Mouse (Mus musculus) lung, embryonic 15.5 days (tissue): ENCODE data around the gene Tubb1. TPM values are rescaled to one million over a fixed set of nuclear protein-coding genes. Genes with fewer than 3 reads are reported as not detected.

ENCODE experiments used
- ATAC-seq: fragments of 200-750 bp; cut with Nextera tagmentation; 2 replicates; pipeline ENCODE4 v1.8.0; 2017; ENCODE audit warnings: moderate number of reproducible peaks, borderline replicate concordance; ENCODE audit not compliant: low FRiP score, low TSS enrichment; ENCODE audit errors: extremely low read depth
- H3K27ac ChIP-seq: fragments of 300-500 bp; sonication (generic); 2 replicates; pipeline ENCODE4 v1.5.1; 2015; ENCODE audit warnings: moderate library complexity, mild to moderate bottlenecking, inconsistent platforms
- H3K27me3 ChIP-seq: fragments of 300-500 bp; sonication (generic); 2 replicates; pipeline ENCODE4 v1.6.1; 2015; ENCODE audit warnings: inconsistent platforms
- H3K36me3 ChIP-seq: fragments of 300-500 bp; sonication (generic); 2 replicates; pipeline ENCODE4 v1.6.1; 2015; ENCODE audit warnings: inconsistent platforms
- H3K4me1 ChIP-seq: fragments of 300-500 bp; sonication (generic); 2 replicates; pipeline ENCODE4 v1.6.1; 2015; ENCODE audit warnings: inconsistent platforms
- H3K4me2 ChIP-seq: fragments of 300-500 bp; sonication (generic); 2 replicates; pipeline ENCODE4 v1.6.1; 2015; ENCODE audit warnings: inconsistent platforms, mild to moderate bottlenecking, moderate library complexity
- H3K4me3 ChIP-seq: fragments of 300-500 bp; sonication (generic); 2 replicates; pipeline ENCODE4 v1.5.1; 2015; ENCODE audit warnings: mild to moderate bottlenecking, inconsistent platforms
- H3K9ac ChIP-seq: fragments of 300-500 bp; sonication (generic); 2 replicates; pipeline ENCODE4 v1.6.1; 2015; ENCODE audit warnings: inconsistent platforms
- H3K9me3 ChIP-seq: fragments of 300-500 bp; sonication (generic); 2 replicates; pipeline ENCODE4 v1.6.1; 2016; ENCODE audit warnings: inconsistent platforms
- WGBS: fragments of 180-500 bp; shearing (Covaris S2); methylation state at CpG from one replicate; pipeline ENCODE4 v1.1.7; 2015; 5-methylcytosine and 5-hydroxymethylcytosine counted together
- polyA plus RNA-seq: library from polyadenylated mRNA; unstranded; fragments of >200 nt; fragmentation: Nextera tagmentation; extraction: Ambion mirVana; gene quantifications from 2 replicates; pipeline ENCODE4 v1.2.1, GENCODE M21; 2015

The Tubb1 gene
- 6.6 and 7.9 TPM in 2 replicates for polyA plus RNA-seq

DNA sequence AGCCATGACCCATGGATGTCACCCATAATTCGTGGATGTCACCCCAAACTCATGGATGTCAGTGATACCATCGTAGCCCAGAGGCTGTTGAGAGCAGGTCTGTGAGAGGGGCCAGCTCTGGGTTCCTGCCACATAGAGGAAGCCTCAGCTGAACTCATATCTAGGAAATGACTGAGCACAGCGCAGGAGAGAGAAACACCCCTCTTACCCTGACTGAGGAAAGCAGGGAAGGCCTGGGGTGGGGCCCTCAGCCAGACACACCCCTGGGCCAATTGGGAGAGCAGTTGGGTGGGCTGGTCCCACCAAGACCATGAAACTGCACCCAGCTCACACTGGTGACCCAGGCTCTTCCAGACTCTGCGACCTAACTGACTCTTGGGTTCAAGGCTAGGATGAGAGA, at the start of gene Tubb1:
Tubb1 (plus strand) TSS at position 343 of the 400 bp plus-strand sequence.
- no peak within 1 kb of the TSS for H3K27ac ChIP-seq
- H3K4me3 ChIP-seq, result no peak within 1 kb of the TSS
- H3K36me3 ChIP-seq, result no peaks in the 10 kb centered on the region
- no peak within 1 kb of the TSS for H3K9ac ChIP-seq
- no peaks in the 10 kb centered on the region for H3K27me3 ChIP-seq
- ATAC-seq, result no peak
- peaks cover 8% of the 10 kb centered on the region; the same call in 1 of the 2 replicates for H3K4me1 ChIP-seq
- no peak within 1 kb of the TSS for H3K4me2 ChIP-seq
- 69% methylated on average over 4 of the region's 4 CpGs for WGBS
- no peaks in the 10 kb centered on the region for H3K9me3 ChIP-seq

DNA sequence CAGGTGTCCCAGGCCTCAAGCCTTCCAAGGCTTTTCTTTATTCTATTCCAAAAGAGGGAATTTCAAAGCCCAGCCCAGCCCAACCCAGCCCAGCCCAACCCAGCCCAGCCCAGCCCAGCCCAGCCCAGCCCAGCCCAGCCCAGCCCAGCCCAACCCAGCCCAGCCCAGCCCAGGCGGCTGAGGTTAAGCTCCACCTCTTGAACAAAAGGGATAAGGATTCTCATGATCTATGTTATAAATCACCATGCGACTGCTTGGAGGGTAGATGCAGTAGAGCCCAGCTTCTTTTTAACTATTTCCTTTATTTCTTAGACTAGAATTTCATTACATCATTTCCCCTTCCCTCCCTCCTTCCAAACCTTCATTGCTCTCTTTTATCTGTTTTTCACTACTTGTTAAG, 40.3 kb upstream of the Tubb1 start:
- 31% methylated on average over 2 of the region's 2 CpGs for WGBS
- Histone ChIP-seq H3K36me3 (no peaks in the 10 kb centered on the region), H3K4me1 (0 out of 2 replicates have a peak, but pooled peaks cover 5% of the 10 kb centered on the region), H3K27ac (no peak overlapping the region), H3K9me3 (no peaks in the 10 kb centered on the region), H3K27me3 (no peaks in the 10 kb centered on the region), H3K4me3 (no peak overlapping the region), H3K4me2 (no peak overlapping the region), H3K9ac (no peak overlapping the region)
- no peak for ATAC-seq

DNA sequence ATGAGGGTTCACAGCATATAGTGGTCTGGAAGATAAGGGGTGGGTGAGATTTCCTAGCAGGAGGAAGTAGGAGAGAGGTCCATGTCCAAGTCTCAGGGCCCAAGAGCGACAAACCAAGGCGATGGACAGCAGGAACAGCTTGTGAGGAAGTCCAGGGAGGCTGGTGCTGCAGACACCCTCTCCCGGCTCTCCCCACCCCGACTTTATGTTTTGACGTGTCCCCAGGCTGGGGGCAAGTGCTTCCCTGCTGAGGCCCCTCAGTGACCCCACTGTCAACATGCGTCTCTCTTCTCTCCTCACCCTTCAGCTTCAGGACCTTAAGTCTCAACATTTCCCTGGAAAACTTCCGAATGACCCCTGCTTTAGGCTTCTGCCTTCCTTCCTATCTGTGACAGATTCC, 37.4 kb upstream of the Tubb1 start:
- no peaks in the 10 kb centered on the region for H3K9me3 ChIP-seq
- H3K27ac ChIP-seq, result no peak overlapping the region
- H3K9ac ChIP-seq, result no peak overlapping the region
- H3K4me2 ChIP-seq, result no peak overlapping the region
- no peaks in the 10 kb centered on the region for H3K27me3 ChIP-seq
- no peak overlapping the region for H3K4me3 ChIP-seq
- no peaks in the 10 kb centered on the region for H3K36me3 ChIP-seq
- 61% methylated on average over 7 of the region's 7 CpGs for WGBS
- H3K4me1 ChIP-seq, result peaks cover 12% of the 10 kb centered on the region
- no peak for ATAC-seq

DNA sequence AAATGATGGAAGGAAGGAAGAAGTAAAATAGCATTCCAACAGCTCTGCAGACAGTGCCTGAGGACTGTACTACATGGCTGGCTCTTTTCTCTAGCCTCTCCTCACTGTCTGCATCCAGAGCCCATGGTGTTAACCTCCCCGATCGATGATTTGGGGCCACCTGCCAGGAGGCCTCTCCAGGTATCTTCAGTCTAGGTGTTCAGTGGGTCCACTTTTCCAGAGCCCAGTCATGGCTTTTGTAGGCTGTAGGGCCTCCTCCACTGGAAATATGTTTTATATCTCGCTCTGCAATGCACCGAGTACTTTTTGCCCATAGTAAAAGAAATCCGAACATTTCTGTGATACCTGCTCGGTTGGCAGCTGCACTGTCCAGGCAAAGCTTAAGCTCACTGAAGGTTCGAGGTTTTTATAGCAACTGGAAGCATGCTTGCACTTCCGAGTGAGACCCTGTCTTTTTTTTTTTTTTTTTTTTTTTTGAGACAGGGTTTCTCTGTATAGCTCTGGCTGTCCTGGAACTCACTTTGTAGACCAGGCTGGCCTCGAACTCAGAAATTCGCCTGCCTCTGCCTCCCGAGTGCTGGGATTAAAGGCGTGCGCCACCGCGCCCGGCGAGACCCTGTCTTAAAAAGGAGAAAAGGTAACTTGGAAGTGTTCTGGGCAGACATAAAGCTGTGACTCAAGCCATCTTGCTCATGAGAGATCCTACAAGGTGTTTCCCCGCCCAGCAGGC, 35.3 kb upstream of the Tubb1 start:
- 42% methylated on average over 18 of the region's 18 CpGs for WGBS
- H3K9ac ChIP-seq, result peak overlapping the region; percentile 89; the same call in 1 of the 2 replicates

DNA sequence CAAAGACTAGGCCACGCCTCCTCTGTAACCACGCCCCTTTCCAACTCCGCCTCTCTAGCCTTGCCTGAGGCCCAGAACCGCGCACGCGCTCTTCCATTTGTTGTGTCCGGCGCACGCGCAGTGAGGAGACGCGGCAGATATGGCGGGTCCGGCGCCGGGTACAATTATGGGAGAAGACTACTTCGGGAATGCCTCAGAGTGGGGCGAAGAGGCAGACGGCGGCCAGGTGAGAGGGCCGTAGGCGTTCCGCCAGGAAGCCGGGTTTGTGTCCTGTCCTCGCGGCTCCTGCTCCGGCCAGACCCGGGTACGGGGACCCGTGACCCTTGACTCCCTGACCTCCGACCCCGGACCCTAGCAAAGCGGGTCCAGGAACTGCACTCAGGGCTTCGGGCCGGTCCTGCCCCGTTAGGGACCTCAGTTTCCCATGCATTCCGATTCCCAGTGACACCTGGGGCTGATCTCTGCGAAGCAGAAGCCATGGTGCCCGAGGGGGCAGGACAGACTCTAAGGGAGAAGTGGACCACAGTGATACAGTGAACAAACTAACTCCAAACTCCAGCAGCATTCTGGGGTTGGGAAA, 34.7 kb upstream of the Tubb1 start, which contains the start of gene Nelfcd:
Nelfcd (plus strand) TSS at position 74 of the 580 bp plus-strand sequence.
- 1% methylated on average over 40 of the region's 40 CpGs for WGBS
- Histone ChIP-seq H3K9ac (peak within 1 kb of the TSS; percentile 89), H3K27me3 (no peaks in the 10 kb centered on the region), H3K9me3 (no peaks in the 10 kb centered on the region), H3K4me2 (peak within 1 kb of the TSS; percentile 77), H3K36me3 (peaks cover 8% of the 10 kb centered on the region), H3K4me1 (peaks cover 12% of the 10 kb centered on the region), H3K4me3 (peak within 1 kb of the TSS; percentile 86), H3K27ac (peak within 1 kb of the TSS; percentile 33; the same call in 1 of the 2 replicates)
- ATAC-seq, result peak; percentile 96

More for the DNA sequence above, 35.3 kb upstream of the Tubb1 start:
- Histone ChIP-seq H3K4me1 (peaks cover 12% of the 10 kb centered on the region), H3K4me3 (peak overlapping the region; percentile 86), H3K4me2 (peak overlapping the region; percentile 77; the same call in 1 of the 2 replicates), H3K27me3 (no peaks in the 10 kb centered on the region), H3K27ac (peak overlapping the region; percentile 33; the same call in 1 of the 2 replicates), H3K36me3 (peaks cover 3% of the 10 kb centered on the region; the same call in 1 of the 2 replicates), H3K9me3 (no peaks in the 10 kb centered on the region)
- no peak for ATAC-seq

DNA sequence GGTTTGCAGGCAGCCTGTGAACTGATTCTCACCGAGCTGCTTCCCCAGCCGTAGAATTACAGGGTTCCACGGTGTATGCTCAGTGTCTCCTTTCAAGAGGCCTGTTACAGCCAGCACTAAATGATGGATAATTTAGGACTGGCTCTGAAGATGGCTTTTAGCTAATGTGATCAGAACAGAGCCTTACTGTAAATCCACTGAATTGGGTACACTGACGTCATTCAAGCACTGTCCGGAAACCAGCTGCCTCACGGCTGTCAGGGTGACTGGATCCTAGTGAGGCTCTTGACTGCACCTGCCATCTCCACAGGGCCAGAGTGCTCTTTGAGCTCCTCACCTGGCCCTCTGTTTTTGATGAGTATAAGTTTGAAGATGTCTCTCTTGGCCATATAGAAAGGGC, 29.4 kb upstream of the Tubb1 start:
- ATAC-seq, result no peak
- WGBS, result 84% methylated on average over 6 of the region's 6 CpGs
- H3K36me3 ChIP-seq, result peaks cover 57% of the 10 kb centered on the region

DNA sequence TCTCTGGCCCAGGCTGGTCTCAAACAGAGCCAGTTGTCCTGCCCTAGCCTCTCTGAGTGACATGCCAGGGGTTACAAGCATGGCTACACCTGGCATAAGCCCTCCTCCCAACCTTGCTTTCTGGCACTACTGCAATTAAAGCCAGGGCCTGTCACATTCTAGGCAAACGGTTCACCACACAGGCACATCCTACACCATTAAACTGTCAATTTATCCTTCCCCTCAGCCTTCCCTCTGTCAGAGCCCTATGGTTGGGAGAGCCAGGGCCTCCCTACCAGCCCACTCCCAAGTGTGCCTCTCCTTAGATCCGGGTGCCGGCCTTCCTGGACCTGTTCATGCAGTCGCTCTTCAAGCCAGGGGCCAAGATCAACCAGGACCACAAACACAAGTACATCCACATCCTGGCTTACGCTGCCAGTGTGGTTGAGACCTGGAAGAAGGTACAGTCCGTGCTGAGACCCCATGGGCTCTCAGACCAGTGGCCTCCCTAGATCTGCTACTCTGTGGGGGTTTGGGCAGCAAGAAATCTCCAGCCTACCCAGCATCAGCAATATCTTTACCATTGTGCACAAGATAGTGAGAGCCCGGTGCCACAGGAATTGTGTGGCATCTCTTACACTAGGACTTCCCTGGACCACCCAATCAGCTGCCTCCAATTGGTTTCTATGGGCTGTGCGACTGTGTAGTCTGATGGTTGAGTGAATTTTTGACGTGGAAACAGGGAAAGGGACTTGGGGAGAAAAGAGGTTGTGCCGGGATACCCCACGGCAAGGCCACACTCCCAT, 26.0 kb upstream of the Tubb1 start:
- Histone ChIP-seq H3K36me3 (peaks cover 91% of the 10 kb centered on the region), H3K9me3 (no peaks in the 10 kb centered on the region)
- no peak for ATAC-seq

More for the DNA sequence above, 29.4 kb upstream of the Tubb1 start:
- H3K27me3 ChIP-seq, result no peaks in the 10 kb centered on the region
- H3K4me3 ChIP-seq, result no peak overlapping the region
- no peak overlapping the region for H3K9ac ChIP-seq
- no peak overlapping the region for H3K27ac ChIP-seq
- peaks cover 7% of the 10 kb centered on the region for H3K4me1 ChIP-seq
- no peaks in the 10 kb centered on the region for H3K9me3 ChIP-seq
- H3K4me2 ChIP-seq, result no peak overlapping the region

DNA sequence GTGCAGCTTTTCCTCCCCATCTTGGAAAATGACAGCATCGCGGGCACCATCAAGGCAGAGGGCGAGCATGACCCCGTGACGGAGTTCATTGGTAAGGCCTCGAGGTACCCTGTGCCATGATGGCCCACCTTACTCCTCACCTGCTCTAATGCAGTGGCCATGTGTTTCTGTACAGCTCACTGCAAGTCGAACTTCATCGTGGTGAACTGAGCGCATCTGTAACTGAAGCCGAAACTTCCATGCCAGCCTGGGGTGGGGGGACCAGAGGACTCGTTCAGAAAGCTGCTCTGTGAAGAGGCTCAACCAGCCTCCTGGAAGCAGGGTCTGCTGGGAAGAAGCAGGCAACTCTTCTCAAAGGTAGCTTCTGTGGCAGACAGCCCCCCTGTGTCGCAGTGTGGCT, 23.6 kb upstream of the Tubb1 start:
- H3K9ac ChIP-seq, result no peak overlapping the region
- ATAC-seq, result no peak
- no peaks in the 10 kb centered on the region for H3K4me1 ChIP-seq
- peaks cover 86% of the 10 kb centered on the region for H3K36me3 ChIP-seq
- 89% methylated on average over 12 of the region's 12 CpGs for WGBS
- H3K27me3 ChIP-seq, result no peaks in the 10 kb centered on the region
- H3K4me2 ChIP-seq, result no peak overlapping the region
- no peak overlapping the region for H3K27ac ChIP-seq
- H3K4me3 ChIP-seq, result no peak overlapping the region
- H3K9me3 ChIP-seq, result no peaks in the 10 kb centered on the region

More for the DNA sequence above, 26.0 kb upstream of the Tubb1 start:
- Histone ChIP-seq H3K27ac (no peak overlapping the region), H3K4me2 (no peak overlapping the region), H3K27me3 (no peaks in the 10 kb centered on the region), H3K9ac (no peak overlapping the region), H3K4me1 (no peaks in the 10 kb centered on the region), H3K4me3 (no peak overlapping the region)
- 91% methylated on average over 11 of the region's 11 CpGs for WGBS

DNA sequence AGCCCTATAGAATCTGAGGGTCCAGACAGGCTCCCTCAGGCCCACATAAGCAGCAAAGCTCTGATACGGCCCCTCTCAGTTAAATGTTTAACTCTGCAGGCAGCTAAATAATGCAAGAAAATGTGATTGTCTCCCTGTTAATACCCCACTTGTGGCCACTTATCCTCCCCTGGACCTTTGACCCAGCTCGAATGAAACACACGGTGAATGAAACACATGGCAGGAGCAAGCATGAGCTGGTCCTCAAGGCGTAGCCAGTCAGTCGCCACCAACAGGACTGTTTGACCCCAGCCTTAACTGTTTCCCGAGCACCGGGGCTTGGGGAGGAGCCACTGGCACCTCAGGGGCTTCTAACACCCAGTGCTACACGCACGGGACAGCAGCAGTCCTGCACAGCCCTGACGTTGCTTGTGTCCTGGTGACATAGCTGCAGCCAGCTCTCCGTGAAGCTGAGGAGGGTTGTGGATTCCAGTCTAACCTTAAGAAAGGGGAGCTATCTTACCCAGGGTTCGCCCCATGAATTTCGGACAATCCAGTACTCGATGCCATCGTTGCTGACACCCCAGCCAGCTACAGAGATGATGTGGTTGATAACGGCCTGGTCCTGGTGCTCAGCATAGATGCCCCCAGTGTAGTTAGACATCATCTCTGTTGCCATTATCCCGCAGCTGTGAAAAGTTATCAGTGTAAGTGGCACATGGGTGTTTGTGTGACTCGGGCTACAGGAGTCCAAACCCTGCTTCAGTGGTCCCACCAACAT, 22.2 kb upstream of the Tubb1 start:
- H3K9ac ChIP-seq, result no peak overlapping the region
- no peak for ATAC-seq
- no peaks in the 10 kb centered on the region for H3K27me3 ChIP-seq
- H3K27ac ChIP-seq, result no peak overlapping the region
- H3K4me1 ChIP-seq, result no peaks in the 10 kb centered on the region
- 71% methylated on average over 18 of the region's 18 CpGs for WGBS
- no peaks in the 10 kb centered on the region for H3K9me3 ChIP-seq
- H3K4me3 ChIP-seq, result no peak overlapping the region
- H3K36me3 ChIP-seq, result peaks cover 80% of the 10 kb centered on the region
- H3K4me2 ChIP-seq, result no peak overlapping the region

DNA sequence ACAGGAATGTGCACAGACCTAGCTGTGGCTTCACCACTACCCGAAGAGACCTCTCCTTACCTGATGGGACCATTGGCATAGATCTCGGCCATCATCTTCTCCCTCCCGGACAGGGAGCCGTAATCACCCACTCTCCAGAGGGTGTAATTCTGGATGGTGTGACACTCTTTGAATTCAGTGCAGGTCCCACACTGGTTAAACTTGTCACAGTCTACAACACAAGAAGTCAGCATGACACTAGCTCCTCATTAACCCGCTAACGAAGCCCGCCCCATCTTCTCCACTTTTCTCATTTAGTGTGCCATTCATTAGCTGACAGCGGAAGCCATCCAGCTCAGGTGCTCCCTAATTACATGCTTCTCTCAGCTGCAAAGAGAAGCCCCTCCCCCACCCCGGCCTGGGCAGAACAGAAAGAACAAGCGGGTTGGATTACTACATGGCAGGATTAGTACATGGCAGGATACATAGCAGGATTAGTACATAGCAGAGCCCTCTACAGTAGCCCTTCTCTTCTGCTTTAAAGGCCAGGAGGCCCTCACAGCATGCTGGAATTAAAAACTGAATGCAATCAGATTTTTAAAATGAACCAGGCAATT, 21.4 kb upstream of the Tubb1 start:
- no peak for ATAC-seq
- Histone ChIP-seq H3K36me3 (peaks cover 77% of the 10 kb centered on the region), H3K4me1 (no peaks in the 10 kb centered on the region), H3K27ac (no peak overlapping the region), H3K27me3 (no peaks in the 10 kb centered on the region), H3K9ac (no peak overlapping the region), H3K4me2 (no peak overlapping the region), H3K4me3 (no peak overlapping the region), H3K9me3 (no peaks in the 10 kb centered on the region)
- 87% methylated on average over 10 of the region's 10 CpGs for WGBS

DNA sequence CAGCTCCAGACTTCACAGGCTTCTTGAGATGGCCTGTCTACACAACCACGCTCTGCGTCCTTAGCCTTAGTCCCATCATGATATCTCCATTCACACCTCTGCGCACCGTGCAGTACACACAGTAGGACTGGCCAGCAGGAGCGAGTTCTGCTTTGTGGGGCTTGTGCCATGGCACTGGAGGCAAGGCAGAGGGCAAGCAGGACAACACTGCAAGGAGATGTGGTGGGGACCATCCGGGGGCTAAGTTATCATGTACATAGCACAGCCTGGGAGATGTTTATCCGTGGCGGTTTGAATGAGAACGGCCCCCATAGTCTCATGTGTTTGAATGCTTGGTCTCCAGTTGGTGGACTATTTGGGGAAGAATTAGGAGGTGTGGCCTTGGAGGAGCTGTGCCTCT, 15.6 kb upstream of the Tubb1 start:
- no peak for ATAC-seq
- Histone ChIP-seq H3K36me3 (peaks cover 24% of the 10 kb centered on the region; the same call in 1 of the 2 replicates), H3K9me3 (no peaks in the 10 kb centered on the region), H3K4me3 (no peak overlapping the region), H3K27me3 (no peaks in the 10 kb centered on the region), H3K4me1 (peaks cover 22% of the 10 kb centered on the region), H3K4me2 (no peak overlapping the region), H3K9ac (no peak overlapping the region), H3K27ac (no peak overlapping the region)
- 96% methylated on average over 9 of the region's 9 CpGs for WGBS
